Mouse (Mus musculus) heart, postnatal 36 days (tissue): ENCODE measurements around the gene Dusp19. TPM values are rescaled to one million over a fixed set of nuclear protein-coding genes. Genes with fewer than 3 reads are reported as not detected.
A peak's percentile ranks its signal among the peaks of the same experiment; 100 is the strongest.

Experiments
- DNase-seq, 2 experiments: peaks; one replicate each; pipeline ENCODE4 v3.0.0; 2021 to 2022
- intact Hi-C: fragments of 180-260 bp; cut with DNase I; formaldehyde crosslinking; loops from one replicate; pipeline ENCODE4 v1.15.1; 2025
- total RNA-seq, 2 experiments: library from RNA; stranded (reverse); gene quantifications; 2 replicates each; pipeline ENCODE4 v1.2.3; 2021

The Dusp19 gene
- total RNA-seq = 1 to 10 TPM; 7.9 to 9.8 TPM

DNA sequence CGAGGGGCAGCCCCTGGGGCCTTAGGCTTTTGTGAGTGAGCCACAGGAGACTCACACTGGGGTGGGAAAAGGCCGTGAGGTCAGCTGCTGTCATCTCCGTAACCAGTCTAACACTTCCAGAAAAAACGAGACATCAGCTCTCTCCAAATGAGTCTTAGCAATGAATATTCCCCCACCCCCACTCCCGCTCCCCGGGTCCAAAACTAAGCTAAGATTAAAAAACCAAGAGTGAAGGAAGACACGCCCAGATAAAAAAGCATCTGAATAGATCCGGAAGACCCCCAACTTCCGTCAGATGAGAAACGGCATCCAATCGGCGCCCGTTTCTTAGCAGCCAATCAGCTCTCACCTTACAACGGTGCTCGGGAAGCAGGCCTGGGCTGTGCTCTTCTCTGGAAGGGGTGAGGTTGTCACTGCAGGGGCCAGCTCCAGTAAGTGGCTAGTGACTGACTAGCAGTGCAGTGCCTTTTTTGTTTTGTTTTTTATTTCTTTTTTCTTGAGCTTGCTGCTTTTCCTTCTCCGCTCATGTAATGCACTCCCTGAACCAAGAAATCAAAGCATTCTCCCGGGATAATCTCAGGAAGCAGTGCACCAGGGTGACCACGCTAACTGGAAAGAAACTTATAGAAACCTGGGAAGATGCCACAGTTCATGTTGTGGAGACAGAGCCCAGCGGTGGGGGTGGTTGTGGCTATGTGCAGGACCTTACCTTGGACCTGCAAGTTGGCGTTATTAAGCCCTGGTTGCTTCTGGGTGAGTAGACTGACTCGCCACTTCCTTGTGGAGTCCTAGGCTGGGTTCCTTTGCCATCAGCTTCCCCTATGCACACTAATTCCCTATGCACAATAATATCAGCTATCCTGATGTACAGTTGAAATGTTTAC, at the start of gene Dusp19, which contains the start of gene Nup35:
Dusp19 (plus strand) TSS at position 192 of the 884 bp plus-strand sequence.
Nup35 (plus strand) TSS at position 383 of the 884 bp plus-strand sequence.
- peak; percentile 95 to 98 for DNase-seq
- intact Hi-C loops = loop anchor here (1.0 kb wide), 2 partner anchors 21 to 36 kb away; partner anchors contain the start of gene Nckap1

DNA sequence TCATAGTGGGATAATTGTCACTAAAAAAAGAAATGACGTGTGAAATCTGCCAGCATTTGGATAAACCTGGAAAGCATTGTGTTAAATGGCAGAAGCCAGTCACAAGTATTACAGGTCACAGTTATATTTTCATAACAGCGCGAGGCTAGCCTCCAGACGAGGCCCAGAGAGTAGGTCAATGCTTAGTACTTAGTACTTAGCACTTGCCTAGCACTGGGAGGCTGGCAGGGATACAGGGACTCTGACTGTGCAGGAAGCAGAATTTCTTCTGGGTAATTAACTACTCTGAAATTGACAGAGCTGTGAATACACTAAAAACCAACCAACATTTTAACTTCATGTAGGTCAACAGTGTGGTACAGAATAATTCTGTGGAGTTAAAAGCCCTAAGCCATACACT, 49.4 kb upstream of the Dusp19 start:
- DNase-seq = no peak
- intact Hi-C loops = no loop called here

DNA sequence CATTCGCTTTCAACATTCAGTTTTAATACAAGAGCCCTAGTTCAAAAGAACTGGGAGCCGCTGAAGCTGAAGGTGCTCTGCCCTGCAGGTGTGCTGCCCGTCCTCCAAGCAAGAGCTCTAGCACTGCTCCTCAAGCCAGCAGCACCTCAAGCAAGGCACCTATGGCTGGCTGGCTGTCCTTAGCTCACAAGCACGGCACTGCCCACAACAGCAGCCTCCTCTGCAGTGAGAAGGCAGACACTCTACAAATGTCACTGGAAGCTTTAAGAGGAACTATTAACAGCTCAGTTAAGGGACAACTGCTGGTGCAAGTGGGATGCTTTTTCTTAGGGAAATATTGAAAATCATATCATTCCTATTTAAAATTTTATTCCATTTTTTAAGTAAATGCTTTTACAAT, 46.2 kb upstream of the Dusp19 start:
- intact Hi-C loops = no loop called here
- DNase-seq = no peak

GRCm38 (mm10) chr2:80577286-80577685, 39.6 kb upstream of the Dusp19 start:
- DNase-seq = no peak
- intact Hi-C loops = no loop called here

- DNase-seq = no peak
- intact Hi-C loops = no loop called here
Observed at GRCm38 (mm10) chr2:80579253-80579891, 37.5 kb upstream of the Dusp19 start.

DNA sequence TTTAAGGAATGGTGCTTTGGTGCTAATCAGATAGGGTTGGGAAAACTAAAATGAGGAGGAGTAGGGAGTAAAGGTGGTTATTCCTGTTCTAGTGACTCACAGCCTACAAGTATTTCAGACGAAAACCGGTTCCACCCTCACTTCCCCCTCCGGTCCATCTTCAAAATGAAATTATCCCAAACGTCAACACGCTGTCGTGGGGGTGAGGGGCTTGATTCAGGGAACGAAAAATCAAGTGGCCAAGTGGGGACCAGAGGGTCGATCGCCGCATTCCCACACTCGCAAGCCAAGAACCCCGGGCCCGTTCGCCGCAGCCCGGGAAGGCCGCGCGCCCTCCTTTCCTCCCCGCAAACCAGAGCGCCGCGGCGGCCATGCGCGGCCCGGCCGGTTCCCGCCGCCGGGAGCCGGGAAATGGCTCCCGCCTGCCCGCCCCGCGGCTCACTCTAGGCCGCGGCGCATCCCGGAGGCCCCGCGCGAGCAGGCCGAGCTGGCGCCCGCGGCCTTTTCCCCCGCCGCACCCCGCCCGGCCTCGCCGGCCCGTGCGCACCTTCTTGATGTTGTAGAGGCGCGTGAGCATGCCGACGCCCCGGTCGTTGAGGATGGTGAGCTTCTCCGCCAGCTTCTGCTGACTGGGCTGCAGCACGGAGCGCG, 36.4 kb upstream of the Dusp19 start:
- intact Hi-C loops = loop anchor here (2.0 kb wide), 1 partner anchor 58 kb away; no protein-coding TSS in a partner anchor

DNA sequence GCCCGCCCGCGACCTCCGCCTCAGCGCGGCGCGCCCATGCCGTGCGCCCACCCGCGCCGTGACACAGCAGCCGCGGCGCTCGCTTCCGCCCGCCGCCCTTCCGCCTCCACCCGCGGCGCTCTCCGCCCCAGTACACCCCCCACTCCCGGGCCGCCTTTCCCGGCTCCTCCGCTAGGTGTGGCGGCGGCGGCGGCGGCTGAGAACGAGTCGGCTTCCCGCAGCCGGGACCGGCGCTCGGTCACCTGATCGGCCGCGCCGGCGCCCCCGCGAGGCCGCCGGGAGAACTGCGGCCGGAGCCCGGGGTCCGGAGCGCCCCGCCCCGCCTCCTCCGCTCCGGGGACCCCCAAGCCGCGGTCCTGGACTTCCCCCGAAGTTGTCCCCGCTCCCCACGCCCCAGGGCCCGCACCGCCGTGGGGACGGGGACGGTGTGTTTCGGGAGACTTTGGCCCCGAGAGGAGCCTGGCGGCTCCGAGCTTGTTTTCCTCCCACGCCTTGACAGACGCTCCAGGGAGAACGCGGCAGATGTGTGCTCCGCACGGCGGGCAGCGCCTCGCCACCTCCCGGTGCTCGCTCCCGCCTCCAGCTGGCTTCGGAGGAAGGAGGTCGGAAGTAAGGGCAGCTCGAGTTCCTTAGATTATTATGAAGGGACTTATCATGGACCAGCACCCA, 35.7 kb upstream of the Dusp19 start, which contains the start of gene Nckap1:
Nckap1 (minus strand) TSS at position 338 of the 669 bp plus-strand sequence.
- intact Hi-C loops = loop anchor here (1.0 to 2.0 kb wide), 2 partner anchors 36 to 58 kb away; partner anchors contain the start of genes Dusp19 and Nup35
- DNase-seq = peak; percentile 87 to 92

More for the DNA sequence above, 36.4 kb upstream of the Dusp19 start:
- no peak for DNase-seq

DNA sequence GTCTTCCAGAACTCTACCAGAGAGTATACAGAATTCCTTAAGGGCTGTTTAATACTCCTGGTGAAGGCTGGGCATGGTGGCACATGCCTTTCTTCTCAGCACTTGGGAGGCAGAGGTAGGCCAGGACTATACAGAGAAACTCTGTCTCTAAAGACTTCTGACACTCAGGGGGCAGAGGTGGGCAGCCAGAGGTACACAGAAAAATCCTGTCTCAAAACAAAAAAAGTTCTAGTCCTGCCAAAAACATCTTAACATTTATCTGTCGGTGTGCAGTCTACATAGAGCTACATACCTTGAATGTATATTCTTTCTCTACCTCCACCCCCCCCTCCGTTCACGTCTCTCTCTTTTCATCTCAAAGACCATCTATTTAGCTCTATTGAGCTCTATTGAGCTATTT, 34.5 kb upstream of the Dusp19 start:
- intact Hi-C loops = no loop called here
- no peak for DNase-seq

GRCm38 (mm10) chr2:80594215-80594918, 22.5 kb upstream of the Dusp19 start:
- no peak for DNase-seq
- intact Hi-C loops = no loop called here

- DNase-seq = no peak
- intact Hi-C loops = no loop called here
Observed at GRCm38 (mm10) chr2:80596960-80597359, 19.9 kb upstream of the Dusp19 start.

DNA sequence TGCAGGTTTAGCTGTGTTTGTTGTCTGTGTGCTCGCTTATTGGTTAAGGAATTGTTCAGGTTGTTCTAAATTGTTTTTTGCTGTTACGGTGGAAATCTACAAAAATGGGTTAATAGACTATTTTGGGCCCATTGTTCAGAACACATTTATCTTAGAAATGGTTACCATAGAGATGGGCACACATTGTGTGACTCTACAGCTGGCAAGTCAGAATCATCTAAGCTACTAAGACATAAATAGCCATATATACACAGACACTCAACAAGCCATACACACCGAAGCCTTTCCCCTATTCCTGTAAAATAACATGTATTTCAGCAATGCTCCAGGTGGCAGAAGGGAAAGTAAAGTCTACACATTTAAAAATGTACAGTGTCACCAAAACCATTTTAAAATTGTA, 17.0 kb upstream of the Dusp19 start:
- DNase-seq = no peak
- intact Hi-C loops = no loop called here

DNA sequence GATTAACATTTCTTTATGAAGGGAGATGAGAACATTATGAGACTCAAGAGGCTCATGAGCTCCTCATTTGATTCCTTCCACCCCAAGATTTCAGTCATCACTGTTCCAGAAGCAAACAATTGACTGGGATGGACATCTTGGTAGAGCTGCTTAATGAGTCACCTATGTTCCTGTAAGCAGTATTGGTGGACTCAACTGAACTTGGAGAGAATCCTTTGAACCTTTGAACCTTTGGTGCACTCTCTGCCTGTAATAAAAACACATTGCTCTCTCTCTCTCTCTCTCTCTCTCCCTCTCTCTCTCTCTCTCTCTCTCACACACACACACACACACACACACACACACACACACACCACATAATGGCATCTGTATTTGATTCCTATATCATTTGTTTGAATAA, 16.2 kb upstream of the Dusp19 start:
- intact Hi-C loops = no loop called here
- DNase-seq = no peak

GRCm38 (mm10) chr2:80602756-80603155, 14.1 kb upstream of the Dusp19 start:
- intact Hi-C loops = no loop called here

DNA sequence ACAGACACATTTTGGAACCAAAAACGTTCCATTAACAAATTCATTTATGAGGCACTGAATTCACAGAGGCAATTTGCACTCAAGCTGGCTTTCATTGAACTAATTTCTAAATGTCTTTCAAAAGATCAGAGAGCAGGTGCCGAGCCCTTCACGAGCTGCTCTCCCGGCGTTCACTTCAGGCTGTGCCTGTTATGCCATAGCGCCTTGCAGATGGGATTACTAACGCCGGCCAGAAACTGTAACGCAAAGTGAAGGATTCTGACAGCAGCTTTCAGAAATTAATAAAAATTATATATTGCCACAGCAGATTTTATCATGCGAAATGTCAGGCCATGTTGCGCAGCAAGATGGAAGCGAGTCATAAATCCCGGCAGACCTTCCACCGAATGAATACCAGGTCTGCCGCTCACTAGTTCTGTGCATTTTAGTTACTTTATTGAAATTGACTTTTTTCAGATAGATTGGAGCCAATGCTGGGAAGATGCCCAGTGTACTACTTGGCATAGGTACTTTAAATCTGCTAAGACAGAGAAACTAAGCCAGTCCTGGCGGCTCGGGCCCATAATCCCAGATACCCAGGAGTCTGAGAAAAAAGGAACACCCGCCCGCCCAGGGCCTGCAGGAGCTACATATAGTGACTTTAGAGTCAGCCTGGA, 12.9 kb upstream of the Dusp19 start:
- DNase-seq = no peak
- intact Hi-C loops = no loop called here

More at GRCm38 (mm10) chr2:80602756-80603155, 14.1 kb upstream of the Dusp19 start:
- no peak for DNase-seq

- no peak for DNase-seq
- intact Hi-C loops = no loop called here
Observed at GRCm38 (mm10) chr2:80612286-80612685, 4.6 kb upstream of the Dusp19 start.

GRCm38 (mm10) chr2:80612796-80613195, 4.0 kb upstream of the Dusp19 start:
- DNase-seq = no peak
- intact Hi-C loops = no loop called here

DNA sequence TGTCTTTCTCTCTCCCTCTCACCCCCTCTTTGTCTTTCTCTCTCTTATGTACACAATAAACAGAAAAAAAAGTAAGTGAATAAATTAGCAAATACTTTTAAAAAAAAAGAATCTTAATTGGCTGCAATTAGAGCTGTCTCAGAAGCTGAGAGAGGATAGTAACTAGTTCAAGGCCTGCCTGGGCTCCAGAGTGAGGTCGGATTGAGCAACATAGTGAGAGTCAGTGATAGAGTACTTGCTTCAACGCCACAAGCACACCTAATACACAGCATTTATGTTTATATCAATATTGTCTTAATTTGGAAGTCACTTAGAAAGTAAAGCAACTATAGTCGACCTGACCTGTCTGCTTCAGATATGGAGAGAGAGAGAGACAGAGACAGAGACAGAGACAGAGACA, 2.1 kb downstream of the Dusp19 start:
- intact Hi-C loops = no loop called here
- no peak for DNase-seq

GRCm38 (mm10) chr2:80621921-80622320, 5.1 kb downstream of the Dusp19 start:
- intact Hi-C loops = no loop called here
- DNase-seq = no peak

GRCm38 (mm10) chr2:80624523-80624922, 7.7 kb downstream of the Dusp19 start:
- DNase-seq = no peak
- intact Hi-C loops = no loop called here
